Mouse (Mus musculus) cortical plate, adult 2 months (tissue): ENCODE data around the gene Exoc3l4.

Source experiments
- CTCF ChIP-seq: fragments of 200-500 bp; IDR thresholded peaks from 2 replicates; pipeline ENCODE4 v1.5.1; 2011; ENCODE audit warnings: mild to moderate bottlenecking, control low read depth, low read length; ENCODE audit not compliant: insufficient read depth; ENCODE audit errors: extremely low read depth
- POLR2A ChIP-seq: fragments of 200-500 bp; IDR thresholded peaks from 2 replicates; pipeline ENCODE4 v1.6.1; 2011; ENCODE audit warnings: mild to moderate bottlenecking, low read length, control low read depth; ENCODE audit not compliant: insufficient read depth; ENCODE audit errors: extremely low read depth

DNA sequence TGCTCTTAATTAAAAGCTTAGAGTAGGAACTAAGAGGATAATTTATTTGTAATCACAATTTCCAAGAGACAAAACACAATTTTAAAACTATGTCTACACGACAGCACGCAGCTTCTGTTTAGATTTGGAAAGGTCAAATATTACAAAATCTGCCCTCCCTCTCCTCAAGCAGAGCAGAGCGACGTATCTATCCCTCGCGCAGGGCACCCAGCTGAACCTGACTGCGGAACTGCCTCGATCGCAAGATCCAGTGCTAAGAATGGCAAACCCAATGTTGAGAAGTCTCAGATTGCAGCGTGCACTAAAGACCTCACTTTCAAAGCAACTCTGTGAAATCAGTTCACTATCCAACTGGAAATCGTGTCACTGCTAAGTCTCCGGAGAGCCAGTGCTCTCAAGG is 41.3 kb upstream of the Exoc3l4 start:
- TF ChIP-seq CTCF (no peak), POLR2A (no peak)
